Mouse (Mus musculus): ENCODE data around the gene Chchd3. TPM values are rescaled to one million over a fixed set of nuclear protein-coding genes. Genes with fewer than 3 reads are reported as not detected.

Gene Chchd3
- total and polyA plus RNA-seq, 3 experiments, result 145 to 246 (median 190) TPM

- no peak for ATAC-seq (ENCODE audit: extremely low read depth, insufficient number of reproducible peaks, low FRiP score, poor library complexity, severe bottlenecking)
- no peak for DNase-seq (ENCODE audit: low spot score)
- no peaks in the 10 kb centered on the region for H3K4me1 ChIP-seq (ENCODE audit: insufficient read depth, low read depth, low read length)
- no peaks in the 10 kb centered on the region for H3K27me3 ChIP-seq (ENCODE audit: insufficient read depth, low read length)
- TF ChIP-seq GATA2 (IDR thresholded peaks at IDR 0.05; ENCODE audit: borderline replicate concordance, low read depth, low read length), result no peak
- no peak for TF ChIP-seq TAL1 (conservative IDR thresholded peaks at IDR 0.05; ENCODE audit: low read depth, low read length)
- TF ChIP-seq GATA1 (IDR thresholded peaks at IDR 0.05; ENCODE audit: borderline replicate concordance, low read length), result no peak
- no peaks in the 10 kb centered on the region for H3K9me3 ChIP-seq (replicated peaks)
- H3K4me3 ChIP-seq (ENCODE audit: low read depth, low read length), result no peak overlapping the region
- peaks cover 52% of the 10 kb centered on the region for H3K36me3 ChIP-seq (replicated peaks)
Measured at GRCm38 (mm10) chr6:32787399-32787798, 272.7 kb downstream of the Chchd3 start.

DNA sequence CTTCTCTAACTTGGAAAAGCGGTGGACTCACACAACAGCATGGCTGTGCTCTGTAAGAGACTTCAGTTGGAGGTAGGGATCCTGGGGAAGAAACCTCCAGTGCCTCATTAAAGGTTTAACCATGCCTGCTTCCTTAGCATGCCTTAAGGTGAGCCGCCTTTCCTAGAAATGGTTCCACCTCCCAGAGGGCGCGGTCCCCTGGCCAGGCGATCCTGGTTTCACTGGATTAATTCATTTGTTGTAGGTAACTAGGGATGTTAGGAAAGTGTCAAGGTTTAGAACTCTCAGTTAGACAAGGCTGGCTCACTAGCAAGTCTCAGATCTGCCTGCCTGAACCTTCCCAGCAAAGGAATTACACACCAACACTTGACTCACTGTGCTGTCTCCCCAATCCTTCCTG, 273.9 kb downstream of the Chchd3 start:
- no peak overlapping the region for H3K4me3 ChIP-seq (ENCODE audit: low read depth, low read length)
- H3K27me3 ChIP-seq (ENCODE audit: insufficient read depth, low read length), result no peaks in the 10 kb centered on the region
- H3K36me3 ChIP-seq (replicated peaks), result peaks cover 40% of the 10 kb centered on the region
- ATAC-seq (ENCODE audit: extremely low read depth, insufficient number of reproducible peaks, low FRiP score, poor library complexity, severe bottlenecking) (no peak), DNase-seq (ENCODE audit: low spot score) (no peak)
- no peaks in the 10 kb centered on the region for H3K9me3 ChIP-seq (replicated peaks)
- TF ChIP-seq GATA1 (IDR thresholded peaks at IDR 0.05; ENCODE audit: borderline replicate concordance, low read length), result no peak
- H3K4me1 ChIP-seq (ENCODE audit: insufficient read depth, low read depth, low read length), result no peaks in the 10 kb centered on the region

DNA sequence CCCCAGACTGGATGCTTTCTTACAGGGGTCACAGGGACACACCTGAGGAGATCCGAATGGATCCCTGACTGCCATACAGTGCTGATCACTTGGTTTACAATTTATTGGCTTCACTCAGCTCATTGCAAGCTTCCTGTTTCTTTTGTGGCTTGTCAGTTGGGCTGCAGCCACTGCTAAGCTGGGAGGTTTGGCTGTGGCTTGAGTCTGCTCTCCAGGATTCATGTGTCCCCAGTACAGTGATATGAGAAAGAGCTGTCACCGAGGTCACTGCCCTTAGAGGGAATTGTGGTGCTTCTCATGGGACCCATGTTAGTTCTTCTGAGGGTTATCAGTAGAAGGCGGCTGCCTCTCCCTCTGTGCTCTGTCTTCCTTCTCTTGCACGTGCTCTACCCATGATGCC, 277.0 kb downstream of the Chchd3 start:
- H3K36me3 ChIP-seq (replicated peaks), result peaks cover 16% of the 10 kb centered on the region
- ATAC-seq (ENCODE audit: extremely low read depth, insufficient number of reproducible peaks, low FRiP score, poor library complexity, severe bottlenecking), result no peak
- TF ChIP-seq GATA1 (IDR thresholded peaks at IDR 0.05; ENCODE audit: borderline replicate concordance, low read length), result no peak
- no peak for TF ChIP-seq POLR2AphosphoS5 (IDR thresholded peaks at IDR 0.05; ENCODE audit: insufficient replicate concordance, low read depth, low read length)
- no peak for TF ChIP-seq TAL1 (conservative IDR thresholded peaks at IDR 0.05; ENCODE audit: low read depth, low read length)
- no peak for TF ChIP-seq CTCF (IDR thresholded peaks at IDR 0.05; ENCODE audit: low read depth, low read length)
- no peak for TF ChIP-seq GATA2 (IDR thresholded peaks at IDR 0.05; ENCODE audit: borderline replicate concordance, low read depth, low read length)
- no peaks in the 10 kb centered on the region for H3K9me3 ChIP-seq (replicated peaks)
- H3K27me3 ChIP-seq (ENCODE audit: insufficient read depth, low read length), result no peaks in the 10 kb centered on the region
- H3K4me1 ChIP-seq (ENCODE audit: insufficient read depth, low read depth, low read length), result no peaks in the 10 kb centered on the region
- DNase-seq (ENCODE audit: low spot score), result no peak
- H3K4me3 ChIP-seq (ENCODE audit: low read depth, low read length), result no peak overlapping the region

- Histone ChIP-seq H3K9me3 (replicated peaks) (no peaks in the 10 kb centered on the region), H3K4me1 (ENCODE audit: insufficient read depth, low read depth, low read length) (no peaks in the 10 kb centered on the region), H3K36me3 (replicated peaks) (no peaks in the 10 kb centered on the region), H3K27me3 (ENCODE audit: insufficient read depth, low read length) (peaks cover 6% of the 10 kb centered on the region; the same call in 1 of the 2 replicates), H3K4me3 (ENCODE audit: low read depth, low read length) (no peak overlapping the region)
- ATAC-seq (ENCODE audit: extremely low read depth, insufficient number of reproducible peaks, low FRiP score, poor library complexity, severe bottlenecking) (no peak), DNase-seq (ENCODE audit: low spot score) (no peak)
- TF ChIP-seq POLR2AphosphoS5 (IDR thresholded peaks at IDR 0.05; ENCODE audit: insufficient replicate concordance, low read depth, low read length), result no peak
Measured at GRCm38 (mm10) chr6:32780602-32781001, 279.5 kb downstream of the Chchd3 start.

DNA sequence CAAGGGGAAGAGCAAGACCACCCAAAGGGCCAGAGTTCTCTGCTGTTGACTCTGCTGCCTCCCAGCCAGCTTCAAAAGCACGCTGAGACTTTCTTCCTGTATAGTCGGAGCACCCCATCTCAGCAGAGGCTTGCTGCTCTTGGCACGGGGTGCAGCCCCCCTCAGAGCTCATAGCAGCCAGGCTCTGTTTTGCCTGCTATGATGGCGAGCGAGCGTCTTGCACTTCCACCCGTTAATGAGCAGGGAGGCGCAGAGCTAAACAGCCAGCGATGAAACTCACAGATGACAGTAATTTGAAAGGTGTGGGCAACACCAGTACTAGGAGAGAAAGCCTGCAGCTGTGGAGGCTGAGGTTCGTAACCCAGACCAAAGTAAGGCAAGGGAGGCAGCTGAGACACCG, 283.7 kb downstream of the Chchd3 start:
- DNase-seq (ENCODE audit: low spot score) (no peak), ATAC-seq (ENCODE audit: extremely low read depth, insufficient number of reproducible peaks, low FRiP score, poor library complexity, severe bottlenecking) (no peak)
- H3K4me1 ChIP-seq (ENCODE audit: insufficient read depth, low read depth, low read length), result no peaks in the 10 kb centered on the region
- H3K4me3 ChIP-seq (ENCODE audit: low read depth, low read length), result no peak overlapping the region
- TF ChIP-seq POLR2AphosphoS5 (IDR thresholded peaks at IDR 0.05; ENCODE audit: insufficient replicate concordance, low read depth, low read length), result no peak
- TF ChIP-seq GATA1 (IDR thresholded peaks at IDR 0.05; ENCODE audit: borderline replicate concordance, low read length), result no peak
- no peak for TF ChIP-seq TAL1 (conservative IDR thresholded peaks at IDR 0.05; ENCODE audit: low read depth, low read length)
- no peak for TF ChIP-seq CTCF (IDR thresholded peaks at IDR 0.05; ENCODE audit: low read depth, low read length)
- no peak for TF ChIP-seq GATA2 (IDR thresholded peaks at IDR 0.05; ENCODE audit: borderline replicate concordance, low read depth, low read length)
- H3K9me3 ChIP-seq (replicated peaks), result no peaks in the 10 kb centered on the region
- no peaks in the 10 kb centered on the region for H3K36me3 ChIP-seq (replicated peaks)
- H3K27me3 ChIP-seq (ENCODE audit: insufficient read depth, low read length), result peaks cover 11% of the 10 kb centered on the region

DNA sequence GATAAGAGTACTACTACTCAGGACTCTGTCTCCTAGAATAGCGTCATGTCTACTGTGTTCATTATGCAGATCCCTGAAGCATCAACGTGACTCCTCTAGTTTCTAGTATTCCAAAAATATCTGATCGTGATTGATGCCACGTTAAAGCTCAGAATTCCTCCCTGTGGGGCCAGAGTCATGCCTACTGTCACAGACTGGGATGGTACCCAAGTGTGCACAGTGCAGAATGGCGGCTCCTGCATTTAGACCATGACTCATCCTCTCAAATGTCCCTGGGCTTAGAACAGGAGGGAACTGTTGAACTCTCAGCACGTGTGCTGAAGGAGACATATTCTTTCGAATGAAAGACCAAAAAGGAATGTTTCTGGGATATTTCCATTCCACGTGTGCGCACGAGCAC, 305.5 kb downstream of the Chchd3 start:
- no peaks in the 10 kb centered on the region for H3K9me3 ChIP-seq (replicated peaks)
- no peaks in the 10 kb centered on the region for H3K4me1 ChIP-seq (ENCODE audit: insufficient read depth, low read depth, low read length)
- no peaks in the 10 kb centered on the region for H3K27me3 ChIP-seq (ENCODE audit: insufficient read depth, low read length)
- ATAC-seq (ENCODE audit: extremely low read depth, insufficient number of reproducible peaks, low FRiP score, poor library complexity, severe bottlenecking), result no peak
- DNase-seq (ENCODE audit: low spot score), result no peak
- TF ChIP-seq GATA2 (IDR thresholded peaks at IDR 0.05; ENCODE audit: borderline replicate concordance, low read depth, low read length) (no peak), GATA1 (IDR thresholded peaks at IDR 0.05; ENCODE audit: borderline replicate concordance, low read length) (no peak)
- no peak overlapping the region for H3K4me3 ChIP-seq (ENCODE audit: low read depth, low read length)
- H3K36me3 ChIP-seq (replicated peaks), result no peaks in the 10 kb centered on the region

- ATAC-seq (ENCODE audit: extremely low read depth, insufficient number of reproducible peaks, low FRiP score, poor library complexity, severe bottlenecking) (no peak), DNase-seq (ENCODE audit: low spot score) (no peak)
- Histone ChIP-seq H3K9me3 (replicated peaks) (no peaks in the 10 kb centered on the region), H3K4me3 (ENCODE audit: low read depth, low read length) (no peak overlapping the region), H3K27me3 (ENCODE audit: insufficient read depth, low read length) (no peaks in the 10 kb centered on the region), H3K36me3 (replicated peaks) (no peaks in the 10 kb centered on the region), H3K4me1 (ENCODE audit: insufficient read depth, low read depth, low read length) (no peaks in the 10 kb centered on the region)
- TF ChIP-seq GATA1 (IDR thresholded peaks at IDR 0.05; ENCODE audit: borderline replicate concordance, low read length), result no peak
- TF ChIP-seq CTCF (IDR thresholded peaks at IDR 0.05; ENCODE audit: low read depth, low read length), result no peak; the same call in 1 of the 2 replicates
- TF ChIP-seq POLR2AphosphoS5 (IDR thresholded peaks at IDR 0.05; ENCODE audit: insufficient replicate concordance, low read depth, low read length), result no peak
- no peak for TF ChIP-seq TAL1 (conservative IDR thresholded peaks at IDR 0.05; ENCODE audit: low read depth, low read length)
- TF ChIP-seq GATA2 (IDR thresholded peaks at IDR 0.05; ENCODE audit: borderline replicate concordance, low read depth, low read length), result no peak
Measured at GRCm38 (mm10) chr6:32749821-32750220, 310.2 kb downstream of the Chchd3 start.

Measured in G1E (cell line).